Mouse (Mus musculus): ENCODE measurements around the gene Wnt9b. TPM values are rescaled to one million over a fixed set of nuclear protein-coding genes. Genes with fewer than 3 reads are reported as not detected.

Wnt9b gene
- polyA plus RNA-seq, 2 experiments = 0.01 to 0.05 TPM

DNA sequence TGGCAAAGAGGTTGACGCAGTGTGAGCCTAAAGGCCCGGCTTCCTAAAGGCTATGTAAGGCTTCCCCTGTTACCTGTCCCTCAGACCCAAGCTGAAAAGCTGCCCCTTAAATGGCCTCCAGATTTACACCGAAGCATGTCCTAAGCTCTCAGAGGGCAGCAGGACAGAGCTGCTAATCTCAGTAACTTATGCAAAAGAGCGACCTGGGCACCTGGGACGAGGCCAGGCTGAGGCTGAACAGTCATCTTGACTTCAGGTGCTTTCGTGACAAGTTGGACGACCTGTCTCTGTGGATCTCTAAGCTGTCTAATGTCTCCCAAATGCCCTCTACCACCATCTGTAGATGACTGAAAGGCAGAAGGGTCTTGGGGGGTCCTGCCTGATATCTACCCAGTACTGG is 17.3 kb downstream of the Wnt9b start:
- H3K9me3 ChIP-seq (ENCODE audit: control insufficient read depth, low read length) = no peaks in the 10 kb centered on the region
- H3K4me2 ChIP-seq (ENCODE audit: low read depth) = no peak overlapping the region
- H3K9ac ChIP-seq (replicated peaks) = no peak overlapping the region
- no peak for DNase-seq (ENCODE audit: low read depth in 3 of 3, low spot score in 3 of 3)
- 70% methylated on average over 7 of the region's 7 CpGs for WGBS (ENCODE audit: insufficient replicate concordance)
- no peak overlapping the region for H3K27ac ChIP-seq
- no peak overlapping the region for H3K4me3 ChIP-seq (ENCODE audit: insufficient read depth in 1 of 2, low read depth in 2 of 2, low read length in 2 of 2)
- H3K27me3 ChIP-seq (ENCODE audit: control insufficient read depth, insufficient read depth, low read length) = no peaks in the 10 kb centered on the region
- peaks cover 0 to 2% of the 10 kb centered on the region in 2 experiments; a peak in 1 of 4 replicates for H3K4me1 ChIP-seq (replicated peaks; ENCODE audit: control insufficient read depth in 2 of 2, insufficient read depth in 2 of 2, low read length in 1 of 2)
- H3K36me3 ChIP-seq (replicated peaks; ENCODE audit: control insufficient read depth, insufficient read depth, low read depth) = no peaks in the 10 kb centered on the region
- TF ChIP-seq CTCF (IDR thresholded peaks at IDR 0.05; ENCODE audit: low read depth) (no peak), EP300 (IDR thresholded peaks at IDR 0.05; ENCODE audit: low read depth) (no peak)
- no peak for ATAC-seq (ENCODE audit: insufficient read depth)

- Histone ChIP-seq H3K36me3 (replicated peaks; ENCODE audit: control insufficient read depth, insufficient read depth, low read depth) (no peaks in the 10 kb centered on the region), H3K4me1 (replicated peaks; ENCODE audit: control insufficient read depth in 2 of 2, insufficient read depth in 2 of 2, low read length in 1 of 2) (peaks cover 0 to 2% of the 10 kb centered on the region in 2 experiments; a peak in 1 of 4 replicates), H3K9me3 (ENCODE audit: control insufficient read depth, low read length) (no peaks in the 10 kb centered on the region), H3K9ac (replicated peaks) (no peak overlapping the region), H3K27ac (no peak overlapping the region), H3K4me3 (ENCODE audit: insufficient read depth in 1 of 2, low read depth in 2 of 2, low read length in 2 of 2) (no peak overlapping the region), H3K4me2 (ENCODE audit: low read depth) (no peak overlapping the region), H3K27me3 (ENCODE audit: control insufficient read depth, insufficient read depth, low read length) (no peaks in the 10 kb centered on the region)
- ATAC-seq (ENCODE audit: insufficient read depth) (no peak), DNase-seq (ENCODE audit: low read depth in 3 of 3, low spot score in 3 of 3) (no peak)
- TF ChIP-seq CTCF (IDR thresholded peaks at IDR 0.05; ENCODE audit: low read depth) (no peak), EP300 (IDR thresholded peaks at IDR 0.05; ENCODE audit: low read depth) (no peak)
- 66% methylated on average over 9 of the region's 9 CpGs for WGBS (ENCODE audit: insufficient replicate concordance)
Measured at GRCm38 (mm10) chr11:103731594-103731993, 18.0 kb downstream of the Wnt9b start.

- H3K4me1 ChIP-seq (replicated peaks; ENCODE audit: control insufficient read depth in 2 of 2, insufficient read depth in 2 of 2, low read length in 1 of 2) = peaks cover 0 to 2% of the 10 kb centered on the region in 2 experiments; a peak in 1 of 4 replicates
- no peaks in the 10 kb centered on the region for H3K36me3 ChIP-seq (replicated peaks; ENCODE audit: control insufficient read depth, insufficient read depth, low read depth)
- no peak for ATAC-seq (ENCODE audit: insufficient read depth)
- 49% methylated on average over 9 of the region's 9 CpGs for WGBS (ENCODE audit: insufficient replicate concordance)
- H3K27ac ChIP-seq = no peak overlapping the region
- DNase-seq (ENCODE audit: low read depth in 3 of 3, low spot score in 3 of 3) = no peak
- TF ChIP-seq CTCF (IDR thresholded peaks at IDR 0.05; ENCODE audit: low read depth) (no peak), EP300 (IDR thresholded peaks at IDR 0.05; ENCODE audit: low read depth) (no peak)
- no peak overlapping the region for H3K9ac ChIP-seq (replicated peaks)
- no peaks in the 10 kb centered on the region for H3K9me3 ChIP-seq (ENCODE audit: control insufficient read depth, low read length)
- no peaks in the 10 kb centered on the region for H3K27me3 ChIP-seq (ENCODE audit: control insufficient read depth, insufficient read depth, low read length)
- no peak overlapping the region for H3K4me3 ChIP-seq (ENCODE audit: insufficient read depth in 1 of 2, low read depth in 2 of 2, low read length in 2 of 2)
- no peak overlapping the region for H3K4me2 ChIP-seq (ENCODE audit: low read depth)
Measured at GRCm38 (mm10) chr11:103729282-103729985, 20.2 kb downstream of the Wnt9b start.

DNA sequence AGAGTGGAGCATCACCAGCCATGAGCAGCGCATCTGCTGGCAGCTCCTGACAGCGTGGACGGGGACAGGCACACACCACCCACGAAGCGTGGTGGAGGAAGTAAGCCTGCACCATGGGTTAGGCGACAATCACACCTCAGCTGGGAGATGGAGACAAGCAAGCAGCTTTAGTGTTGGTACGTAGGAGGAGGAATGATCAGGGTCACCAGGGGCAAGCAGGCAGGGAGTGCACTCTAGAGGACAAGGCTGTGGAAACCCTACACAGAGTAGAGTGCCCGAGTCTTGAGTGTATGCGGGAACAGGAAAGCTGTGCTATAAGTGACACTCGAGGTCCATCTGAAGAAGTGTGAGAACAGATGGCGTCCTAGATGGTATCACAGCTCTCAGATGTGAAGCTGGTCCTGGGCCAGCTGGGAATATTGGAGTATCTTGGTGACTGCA is 25.3 kb downstream of the Wnt9b start:
- H3K27me3 ChIP-seq (ENCODE audit: control insufficient read depth, insufficient read depth, low read length) = no peaks in the 10 kb centered on the region
- TF ChIP-seq CTCF (IDR thresholded peaks at IDR 0.05; ENCODE audit: low read depth) (no peak), EP300 (IDR thresholded peaks at IDR 0.05; ENCODE audit: low read depth) (no peak)
- H3K9ac ChIP-seq (replicated peaks) = no peak overlapping the region
- DNase-seq (ENCODE audit: low read depth in 3 of 3, low spot score in 3 of 3) (no peak), ATAC-seq (ENCODE audit: insufficient read depth) (no peak)
- WGBS (ENCODE audit: insufficient replicate concordance) = 49% methylated on average over 11 of the region's 11 CpGs
- H3K36me3 ChIP-seq (replicated peaks; ENCODE audit: control insufficient read depth, insufficient read depth, low read depth) = no peaks in the 10 kb centered on the region
- H3K4me3 ChIP-seq (ENCODE audit: insufficient read depth in 1 of 2, low read depth in 2 of 2, low read length in 2 of 2) = no peak overlapping the region
- no peaks in the 10 kb centered on the region for H3K9me3 ChIP-seq (ENCODE audit: control insufficient read depth, low read length)
- no peak overlapping the region for H3K4me2 ChIP-seq (ENCODE audit: low read depth)
- no peaks in the 10 kb centered on the region for H3K4me1 ChIP-seq (replicated peaks; ENCODE audit: control insufficient read depth in 2 of 2, insufficient read depth in 2 of 2, low read length in 1 of 2)
- no peak overlapping the region for H3K27ac ChIP-seq

DNA sequence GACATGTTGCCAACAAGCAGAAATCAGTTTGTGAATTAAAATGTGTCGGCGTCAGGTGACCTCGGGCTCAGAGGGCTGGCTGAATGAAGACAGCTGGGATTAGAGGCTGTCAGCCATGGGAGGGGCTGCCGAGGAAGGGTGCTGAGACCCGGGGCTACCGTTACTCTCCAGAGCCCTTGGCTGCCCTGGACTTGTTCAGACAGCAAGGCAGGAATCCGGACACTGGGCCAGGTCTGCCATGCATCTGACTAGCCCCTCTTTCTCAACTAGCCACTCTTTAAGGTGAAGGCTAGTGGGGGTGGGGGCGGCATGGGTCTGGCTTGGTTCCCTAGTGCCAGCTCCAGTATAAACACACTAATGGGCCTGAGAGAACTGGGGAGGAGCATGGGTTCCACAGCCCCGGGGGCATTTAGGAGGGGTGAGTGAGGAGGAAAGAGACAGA is 27.6 kb downstream of the Wnt9b start:
- Histone ChIP-seq H3K27ac (no peak overlapping the region), H3K27me3 (ENCODE audit: control insufficient read depth, insufficient read depth, low read length) (no peaks in the 10 kb centered on the region), H3K36me3 (replicated peaks; ENCODE audit: control insufficient read depth, insufficient read depth, low read depth) (no peaks in the 10 kb centered on the region), H3K4me1 (replicated peaks; ENCODE audit: control insufficient read depth in 2 of 2, insufficient read depth in 2 of 2, low read length in 1 of 2) (no peaks in the 10 kb centered on the region), H3K4me2 (ENCODE audit: low read depth) (no peak overlapping the region), H3K9ac (replicated peaks) (no peak overlapping the region), H3K4me3 (ENCODE audit: insufficient read depth in 1 of 2, low read depth in 2 of 2, low read length in 2 of 2) (no peak overlapping the region), H3K9me3 (ENCODE audit: control insufficient read depth, low read length) (no peaks in the 10 kb centered on the region)
- ATAC-seq (ENCODE audit: insufficient read depth) = no peak
- DNase-seq (ENCODE audit: low read depth in 3 of 3, low spot score in 3 of 3) = no peak
- TF ChIP-seq CTCF (IDR thresholded peaks at IDR 0.05; ENCODE audit: low read depth) (no peak), EP300 (IDR thresholded peaks at IDR 0.05; ENCODE audit: low read depth) (no peak)
- WGBS (ENCODE audit: insufficient replicate concordance) = 29% methylated on average over 9 of the region's 9 CpGs
